ENCODE assay signal across 11 mouse cellular contexts in the genomic region with DNA sequence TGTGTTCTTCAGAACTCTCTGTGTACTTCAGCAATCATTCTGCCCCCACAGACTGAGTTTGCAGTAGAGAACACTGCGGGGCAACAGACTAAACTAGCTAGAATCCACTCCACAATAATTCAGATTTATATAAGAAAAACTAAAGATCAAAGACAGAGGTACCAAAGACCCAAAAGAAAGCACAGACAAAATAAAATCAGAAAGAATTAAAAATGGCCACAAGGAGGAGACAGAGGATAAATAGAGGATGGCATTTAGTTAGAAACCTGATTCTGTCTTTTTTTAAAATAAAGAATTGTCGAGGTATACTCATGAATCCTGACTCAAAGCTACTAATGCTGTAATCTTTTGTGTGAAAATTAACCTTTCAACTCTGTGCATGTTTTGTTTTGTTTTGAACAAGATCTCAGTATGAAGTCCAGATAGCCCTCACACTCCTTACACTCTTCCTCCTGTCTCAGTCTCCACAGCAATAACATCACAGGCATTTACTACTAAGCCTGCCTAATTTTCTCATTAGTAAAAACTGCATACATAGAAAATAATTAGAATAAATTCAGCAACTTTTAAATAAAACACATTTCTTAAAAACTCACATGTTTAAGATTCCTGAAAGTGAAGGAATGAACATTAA. TPM values are rescaled to one million over a fixed set of nuclear protein-coding genes. Genes with fewer than 3 reads are reported as not detected.
DNase-seq lines count a peak whose midpoint lies in the region; ATAC-seq and TF ChIP-seq lines count a peak whose summit lies in the region.
"Had no signal": no experiment of that assay in that cellular context is flagged by ENCODE, and none has a peak within 500 bp of the region (broad histone marks: within the 10 kb centered on the region; RNA-seq: fewer than 3 reads in every experiment).

No protein-coding gene starts in this region.

- no peak for ATAC-seq in heart, postnatal 0 days (ENCODE audit: insufficient read depth, low read depth)
- ATAC-seq in lung, postnatal 0 days, result no peak
- peak; percentile 43; the same call in 1 of the 2 replicates for ATAC-seq in forebrain, embryonic 16.5 days

- intact Hi-C loops in gastrocnemius, postnatal 14 days (cut with DNase I; ENCODE audit: low total_unique reads), result loop anchor here (5.0 kb wide), 1 partner anchor 84 kb away; no protein-coding TSS in a partner anchor

- no peak for TF ChIP-seq EP300 in heart, postnatal 0 days (IDR thresholded peaks at IDR 0.05; ENCODE audit: low read depth)
- no peak for TF ChIP-seq EP300 in lung, postnatal 0 days (IDR thresholded peaks at IDR 0.05)

- H3K9ac ChIP-seq in heart, postnatal 0 days (replicated peaks; ENCODE audit: low read depth, low read length), result no peak overlapping the region
- no peak overlapping the region for H3K9ac ChIP-seq in lung, postnatal 0 days (replicated peaks; ENCODE audit: low read depth)
- no peak overlapping the region for H3K9ac ChIP-seq in forebrain, embryonic 16.5 days (replicated peaks; ENCODE audit: low read depth, low read length)
- H3K9ac ChIP-seq: liver, embryonic 15.5 days had no signal

- H3K4me1 ChIP-seq in heart, postnatal 0 days (ENCODE audit: control insufficient read depth, insufficient read depth), result no peaks in the 10 kb centered on the region
- H3K4me1 ChIP-seq in lung, postnatal 0 days (ENCODE audit: insufficient read depth, low read depth, low read length), result no peaks in the 10 kb centered on the region
- H3K4me1 ChIP-seq in forebrain, embryonic 16.5 days (replicated peaks; ENCODE audit: control insufficient read depth, insufficient read depth, low read length), result no peaks in the 10 kb centered on the region
- H3K4me1 ChIP-seq: liver, embryonic 15.5 days had no signal

- H3K27ac ChIP-seq in heart, postnatal 0 days (ENCODE audit: low read depth), result no peak overlapping the region
- H3K27ac ChIP-seq in lung, postnatal 0 days (ENCODE audit: low read length), result no peak overlapping the region
- no peak overlapping the region for H3K27ac ChIP-seq in forebrain, embryonic 16.5 days (ENCODE audit: low read length)
- H3K27ac ChIP-seq: liver, embryonic 15.5 days had no signal

- DNase-seq in heart, postnatal 0 days (ENCODE audit: low spot score), result peak; percentile 36
- DNase-seq in heart, adult 11 months, result no peak
- DNase-seq in lung, postnatal 0 days (ENCODE audit: low spot score), result peak; percentile 28
- DNase-seq in lung, postnatal 10 days, result no peak
- DNase-seq in retina, postnatal 7 days (ENCODE audit: low read depth, low spot score), result peak; percentile 2
- DNase-seq in yolk sac, embryonic 10.5 days (ENCODE audit: low spot score), result no peak
- no peak for DNase-seq in gastrocnemius, postnatal 14 days
- DNase-seq: kidney, adult 8-10 months had no signal

- WGBS in heart, postnatal 0 days, result 17% methylated on average over 2 of the region's 2 CpGs
- WGBS in lung, postnatal 0 days, result 19% methylated on average over 2 of the region's 2 CpGs
- 28% methylated on average over 2 of the region's 2 CpGs for WGBS in forebrain, embryonic 16.5 days

- TF ChIP-seq CTCF in heart, postnatal 0 days (IDR thresholded peaks at IDR 0.05; ENCODE audit: low read depth), result peak; percentile 61
- peak; percentile 68 for TF ChIP-seq CTCF in lung, postnatal 0 days (IDR thresholded peaks at IDR 0.05)

- no peak overlapping the region for H3K4me2 ChIP-seq in heart, postnatal 0 days (ENCODE audit: low read depth, low read length)
- H3K4me2 ChIP-seq in lung, postnatal 0 days (replicated peaks; ENCODE audit: low read depth, low read length), result no peak overlapping the region
- no peak overlapping the region for H3K4me2 ChIP-seq in forebrain, embryonic 16.5 days (ENCODE audit: low read length)
- H3K4me2 ChIP-seq: liver, embryonic 15.5 days had no signal

- H3K27me3 ChIP-seq in heart, postnatal 0 days (ENCODE audit: control insufficient read depth, insufficient read depth, low read length), result no peaks in the 10 kb centered on the region
- no peaks in the 10 kb centered on the region for H3K27me3 ChIP-seq in lung, postnatal 0 days (replicated peaks; ENCODE audit: insufficient read depth, low read length)
- no peaks in the 10 kb centered on the region for H3K27me3 ChIP-seq in forebrain, embryonic 16.5 days (replicated peaks; ENCODE audit: control insufficient read depth, insufficient read depth, low read length)
- H3K27me3 ChIP-seq: liver, embryonic 15.5 days had no signal

- H3K4me3 ChIP-seq in heart, postnatal 0 days (ENCODE audit: low read depth, low read length), result no peak overlapping the region
- H3K4me3 ChIP-seq in lung, postnatal 0 days (ENCODE audit: low read depth, low read length), result no peak overlapping the region
- no peak overlapping the region for H3K4me3 ChIP-seq in forebrain, embryonic 16.5 days (replicated peaks; ENCODE audit: low read length)
- H3K4me3 ChIP-seq: liver, embryonic 15.5 days had no signal

- no peaks in the 10 kb centered on the region for H3K9me3 ChIP-seq in heart, postnatal 0 days (replicated peaks; ENCODE audit: control insufficient read depth, low read length)
- H3K9me3 ChIP-seq in lung, postnatal 0 days (ENCODE audit: low read length), result no peaks in the 10 kb centered on the region
- H3K9me3 ChIP-seq in forebrain, embryonic 16.5 days (ENCODE audit: control insufficient read depth, low read length), result no peaks in the 10 kb centered on the region
- H3K9me3 ChIP-seq: liver, embryonic 15.5 days had no signal

- no peaks in the 10 kb centered on the region for H3K36me3 ChIP-seq in heart, postnatal 0 days (replicated peaks; ENCODE audit: control insufficient read depth, insufficient read depth, low read length)
- no peaks in the 10 kb centered on the region for H3K36me3 ChIP-seq in lung, postnatal 0 days (ENCODE audit: insufficient read depth, low read length)
- no peaks in the 10 kb centered on the region for H3K36me3 ChIP-seq in forebrain, embryonic 16.5 days (ENCODE audit: control insufficient read depth, insufficient read depth)
- H3K36me3 ChIP-seq: liver, embryonic 15.5 days had no signal

RNA-seq across cellular contexts. Expression of gene Clec1b, which starts 3.9 kb away (rescaled TPM):
- 0.15 TPM in 1 of 2 replicates, not detected in the other for total RNA-seq in heart, postnatal 0 days (2014; rRNA removed; ENCODE audit: low replicate concordance)
- 2.5 and 2.7 TPM in 2 replicates for polyA plus RNA-seq in heart, postnatal 0 days (2015; fragmentation: Nextera tagmentation; extraction: Ambion mirVana)
- 7.8 and 8.3 TPM in 2 replicates for polyA plus RNA-seq in lung, postnatal 0 days (2015; fragmentation: Nextera tagmentation; extraction: Ambion mirVana)
- 0.86 and 1.2 TPM in 2 replicates for polyA plus RNA-seq in forebrain, embryonic 16.5 days (2015; fragmentation: Nextera tagmentation; extraction: Ambion mirVana)
- total RNA-seq in gastrocnemius, postnatal 14 days (2021), result under 1 TPM in 1 of 2 experiments, not detected in 1; 0.35 TPM
- total RNA-seq: gastrocnemius, adult 18-20 months had no signal

RNA-seq across cellular contexts. Expression of gene Clec12b, which starts 7.5 kb away (rescaled TPM):
- total RNA-seq in heart, postnatal 0 days (2014; rRNA removed; ENCODE audit: low replicate concordance), result not detected in 2 replicates
- 0.11 and 0.16 TPM in 2 replicates for polyA plus RNA-seq in heart, postnatal 0 days (2015; fragmentation: Nextera tagmentation; extraction: Ambion mirVana)
- 1.2 and 1.5 TPM in 2 replicates for polyA plus RNA-seq in lung, postnatal 0 days (2015; fragmentation: Nextera tagmentation; extraction: Ambion mirVana)
- polyA plus RNA-seq in forebrain, embryonic 16.5 days (2015; fragmentation: Nextera tagmentation; extraction: Ambion mirVana), result not detected in 2 replicates
- not detected for total RNA-seq in gastrocnemius, postnatal 14 days (2021)
- total RNA-seq: gastrocnemius, adult 18-20 months had no signal

RNA-seq across cellular contexts. Expression of gene Clec9a, which starts 15.5 kb away (rescaled TPM):
- not detected in 2 replicates for total RNA-seq in heart, postnatal 0 days (2014; rRNA removed; ENCODE audit: low replicate concordance)
- polyA plus RNA-seq in heart, postnatal 0 days (2015; fragmentation: Nextera tagmentation; extraction: Ambion mirVana), result 0.22 and 0.23 TPM in 2 replicates
- 2.7 and 3.6 TPM in 2 replicates for polyA plus RNA-seq in lung, postnatal 0 days (2015; fragmentation: Nextera tagmentation; extraction: Ambion mirVana)
- 0.19 TPM in 1 of 2 replicates, not detected in the other for polyA plus RNA-seq in forebrain, embryonic 16.5 days (2015; fragmentation: Nextera tagmentation; extraction: Ambion mirVana)
- not detected for total RNA-seq in gastrocnemius, postnatal 14 days (2021)
- total RNA-seq: gastrocnemius, adult 18-20 months had no signal

RNA-seq across cellular contexts. Expression of gene Clec12a, which starts 50.7 kb away (rescaled TPM):
- total RNA-seq in heart, postnatal 0 days (2014; rRNA removed; ENCODE audit: low replicate concordance), result not detected in 2 replicates
- polyA plus RNA-seq in heart, postnatal 0 days (2015; fragmentation: Nextera tagmentation; extraction: Ambion mirVana), result 0.36 and 0.37 TPM in 2 replicates
- polyA plus RNA-seq in lung, postnatal 0 days (2015; fragmentation: Nextera tagmentation; extraction: Ambion mirVana), result 4.0 and 4.3 TPM in 2 replicates
- 0.18 and 0.27 TPM in 2 replicates for polyA plus RNA-seq in forebrain, embryonic 16.5 days (2015; fragmentation: Nextera tagmentation; extraction: Ambion mirVana)
- under 1 TPM in 1 of 2 experiments, not detected in 1; 0.10 TPM for total RNA-seq in gastrocnemius, postnatal 14 days (2021)

RNA-seq across cellular contexts. Expression of gene Clec1a, which starts 58.6 kb away (rescaled TPM):
- total RNA-seq in heart, postnatal 0 days (2014; rRNA removed; ENCODE audit: low replicate concordance), result 8.9 and 23.3 TPM in 2 replicates
- polyA plus RNA-seq in heart, postnatal 0 days (2015; fragmentation: Nextera tagmentation; extraction: Ambion mirVana), result 9.1 and 10.5 TPM in 2 replicates
- polyA plus RNA-seq in lung, postnatal 0 days (2015; fragmentation: Nextera tagmentation; extraction: Ambion mirVana), result 111 and 132 TPM in 2 replicates
- 0.80 and 0.84 TPM in 2 replicates for polyA plus RNA-seq in forebrain, embryonic 16.5 days (2015; fragmentation: Nextera tagmentation; extraction: Ambion mirVana)
- total RNA-seq in gastrocnemius, postnatal 14 days (2021), result 1 to 10 TPM; 3.5 to 4.5 TPM

Comparison
In these comparisons a context has a peak if more than half of its experiments do, and no peak if none do; other contexts are left out.
1. DNase-seq: peak in heart, postnatal 0 days (single experiment), lung, postnatal 0 days (single experiment) and retina, postnatal 7 days (single experiment); none in heart, adult 11 months (single experiment), lung, postnatal 10 days (single experiment), yolk sac, embryonic 10.5 days (single experiment) and gastrocnemius, postnatal 14 days (single experiment).